Mouse (Mus musculus): ENCODE data around the gene Pon3.

Gene Pon3

DNA sequence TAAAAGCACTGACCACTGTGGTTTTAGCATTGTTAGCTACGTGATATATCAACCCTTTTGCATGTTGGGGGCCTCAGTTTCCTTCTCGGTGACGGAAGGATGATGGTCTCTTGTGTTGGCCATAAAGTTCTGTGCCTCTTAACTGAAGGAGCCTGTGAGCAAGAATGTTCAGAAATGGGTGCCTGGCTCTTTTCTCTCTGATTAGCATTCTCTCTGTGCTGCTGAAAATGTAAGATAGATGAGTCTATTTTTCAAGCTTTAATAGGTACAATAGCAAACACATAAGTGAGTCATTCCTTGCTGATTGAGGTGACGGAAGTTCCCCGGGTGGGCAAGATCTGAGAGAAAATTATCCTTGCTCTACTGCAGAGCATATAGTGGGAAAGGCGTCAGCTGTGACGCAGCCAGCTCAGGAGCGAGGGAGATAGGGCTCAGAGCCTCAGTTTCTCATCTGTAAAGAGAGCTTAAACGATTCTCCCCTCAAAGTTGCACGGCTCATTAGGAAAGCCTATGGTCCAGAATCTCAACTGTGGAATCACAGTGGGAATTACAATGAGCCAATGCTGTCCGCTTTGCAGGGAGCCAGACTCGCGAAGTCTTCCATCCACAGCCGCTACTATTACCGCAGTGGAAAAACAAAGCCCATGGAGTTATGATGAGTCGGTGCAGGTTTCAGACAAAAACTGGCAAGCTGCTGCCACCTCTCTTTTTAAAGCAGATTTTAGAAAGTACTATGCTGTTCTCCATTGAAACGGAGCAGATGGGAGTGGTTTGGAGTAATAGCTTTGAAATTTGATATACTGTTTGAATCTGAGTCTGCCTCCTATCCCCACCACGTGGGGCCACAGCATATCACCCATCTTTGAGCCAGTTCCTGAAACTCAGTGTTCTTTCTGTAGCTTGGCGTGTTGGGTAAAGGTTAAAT lies 77.9 kb downstream of the Pon3 start:
- no peak for DNase-seq

GRCm38 (mm10) chr6:5174179-5174812 lies 81.8 kb downstream of the Pon3 start:
- no peak for DNase-seq

DNA sequence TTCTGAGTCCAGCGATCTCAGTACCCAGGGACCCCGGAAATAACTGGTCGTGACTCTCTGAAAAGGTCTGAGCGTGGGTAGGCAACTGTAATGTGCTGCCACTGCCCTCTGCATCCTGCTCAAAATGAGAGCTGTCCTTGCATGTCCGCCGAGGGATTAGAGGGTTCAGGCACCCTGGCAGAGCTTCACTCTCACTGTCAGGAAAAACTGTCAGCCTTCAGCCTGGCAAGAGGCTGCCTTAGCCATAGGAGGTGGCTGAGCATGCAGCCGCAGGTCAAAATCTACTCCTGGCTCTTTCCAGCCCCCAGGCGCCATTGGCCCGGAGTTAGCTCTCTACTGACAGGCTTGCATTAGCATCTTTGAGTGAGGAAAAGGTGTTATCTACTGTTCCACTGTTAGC lies 83.5 kb downstream of the Pon3 start:
- no peak for DNase-seq

DNA sequence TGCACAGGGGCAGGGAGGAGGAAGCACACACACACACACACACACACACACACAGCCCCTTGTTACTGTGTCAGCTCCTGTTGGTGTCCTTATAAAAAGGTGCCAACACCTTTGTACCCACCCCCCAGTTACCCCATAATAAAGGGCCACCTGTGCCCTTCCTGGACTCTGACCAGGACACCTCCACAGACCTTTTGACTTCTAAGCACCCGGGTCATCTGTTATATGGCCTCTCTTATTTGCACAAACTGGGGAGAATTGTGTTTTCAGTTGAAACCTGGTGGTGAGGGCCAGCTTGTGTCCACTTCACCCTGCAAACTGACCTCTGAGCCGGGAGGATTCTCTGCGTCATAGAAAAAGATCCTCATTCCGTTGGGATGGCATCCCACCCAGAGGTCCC lies 84.7 kb downstream of the Pon3 start:
- DNase-seq = no peak
